Mouse (Mus musculus): Measurements from ENCODE around the gene Mageb1.
"Not testable (repeated sequence)": the region's sequence is repeated elsewhere in the genome, so short reads cannot be mapped to it uniquely, and the experiment has no call there.

The Mageb1 gene

GRCm38 (mm10) chrX:92016233-92016632 lies at the start of gene Mageb1:
Gene Mageb1, minus strand, starts transcription at chrX:92016333.
- DNase-seq (ENCODE audit: low spot score), result not testable (repeated sequence)

All from c-Kit-positive CD71-positive TER-119-positive erythroid progenitor cells, embryonic 14.5 days (primary cell).